Mouse (Mus musculus): Measurements from ENCODE around the gene Ube2d3.

DNA sequence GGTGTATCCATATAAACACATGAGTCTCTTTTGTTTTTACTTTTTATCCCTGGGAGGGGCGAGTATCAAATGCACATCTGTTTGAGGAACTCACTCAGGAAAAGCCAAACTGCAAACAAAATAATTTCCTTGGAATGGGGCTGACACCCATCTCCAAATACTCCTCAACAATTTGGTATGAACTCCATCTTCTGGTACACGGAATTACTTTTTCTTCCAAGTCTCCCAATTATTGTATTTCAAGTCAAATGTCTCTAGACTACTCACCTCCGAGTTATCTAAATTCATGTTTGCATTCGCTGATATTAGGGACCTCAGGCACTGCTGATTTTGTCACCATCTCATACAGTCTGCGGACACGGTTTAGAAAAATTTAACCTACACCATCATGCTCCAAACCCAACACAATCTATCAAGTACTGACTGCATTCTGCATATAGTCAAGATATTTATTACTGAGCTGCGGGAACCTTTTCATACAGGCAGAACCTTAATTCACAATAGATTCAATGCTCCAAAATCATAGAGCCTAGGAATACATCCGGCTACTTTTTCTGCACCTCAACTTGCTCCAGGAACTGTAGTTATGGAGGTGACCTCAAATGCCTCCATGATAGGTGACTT lies 15.6 kb upstream of the Ube2d3 start:
- TF ChIP-seq TAL1 (IDR thresholded peaks at IDR 0.05; ENCODE audit: low read length) (no peak), GATA1 (IDR thresholded peaks at IDR 0.05; ENCODE audit: low read length) (no peak)

Data from erythroblast, embryonic 14.5 days (primary cell).